Mouse (Mus musculus) right cerebral cortex, adult 18-20 months (tissue): ENCODE measurements around the gene Syne1.

Experiments used
- DNase-seq: peaks from one replicate; pipeline ENCODE4 v3.0.0; 2022; ENCODE audit warnings: mixed read lengths

Syne1 gene

GRCm38 (mm10) chr10:5130495-5130894 lies 420.8 kb downstream of the Syne1 start:
- no peak for DNase-seq

DNA sequence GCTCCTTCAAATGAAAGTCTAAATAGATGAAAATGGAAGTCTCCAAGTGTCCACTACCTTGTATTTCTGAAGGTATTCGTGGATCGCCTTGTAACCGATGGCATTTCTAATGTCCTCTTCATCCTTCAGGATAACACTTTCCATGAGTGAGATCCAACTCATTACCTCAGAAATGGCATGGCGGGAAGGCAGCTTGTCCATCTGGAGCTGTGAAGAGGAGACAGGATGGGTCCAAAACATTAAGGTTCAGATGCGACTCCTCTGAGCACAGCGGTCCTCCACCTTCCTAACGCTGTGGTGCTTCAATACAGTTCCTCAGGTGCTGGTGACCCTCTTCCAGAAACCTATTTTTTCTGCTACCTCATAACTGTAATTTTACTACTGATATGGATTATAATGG lies 426.5 kb downstream of the Syne1 start:
- DNase-seq: no peak

- DNase-seq: no peak
Observed at GRCm38 (mm10) chr10:5116720-5117119, 434.6 kb downstream of the Syne1 start.

GRCm38 (mm10) chr10:5116155-5116554 lies 435.1 kb downstream of the Syne1 start:
- no peak for DNase-seq

DNA sequence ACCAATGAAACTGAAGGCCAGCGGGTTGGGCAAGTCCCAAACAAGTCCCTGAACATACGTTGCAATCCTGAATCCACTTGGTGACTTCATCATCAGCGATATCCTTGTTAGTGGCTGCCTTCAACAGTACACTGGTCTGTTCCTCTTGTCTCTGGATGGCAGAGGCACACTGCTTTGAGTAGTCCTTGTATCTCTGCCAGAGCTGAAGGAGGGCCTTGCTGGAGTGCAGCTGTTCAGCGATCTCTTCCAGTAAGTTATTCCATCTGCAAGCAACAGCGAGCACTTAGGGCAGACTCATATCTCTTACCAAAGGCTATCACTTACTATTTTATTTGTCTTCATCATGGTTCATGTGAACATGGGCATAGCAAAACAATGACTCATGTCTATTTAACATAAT lies 440.5 kb downstream of the Syne1 start:
- DNase-seq: no peak

- DNase-seq: no peak
Observed at GRCm38 (mm10) chr10:5097754-5098137, 453.5 kb downstream of the Syne1 start.

GRCm38 (mm10) chr10:5096996-5097753 lies 454.1 kb downstream of the Syne1 start:
- peak; percentile 62 for DNase-seq

GRCm38 (mm10) chr10:5089133-5089532 lies 462.1 kb downstream of the Syne1 start:
- no peak for DNase-seq

DNA sequence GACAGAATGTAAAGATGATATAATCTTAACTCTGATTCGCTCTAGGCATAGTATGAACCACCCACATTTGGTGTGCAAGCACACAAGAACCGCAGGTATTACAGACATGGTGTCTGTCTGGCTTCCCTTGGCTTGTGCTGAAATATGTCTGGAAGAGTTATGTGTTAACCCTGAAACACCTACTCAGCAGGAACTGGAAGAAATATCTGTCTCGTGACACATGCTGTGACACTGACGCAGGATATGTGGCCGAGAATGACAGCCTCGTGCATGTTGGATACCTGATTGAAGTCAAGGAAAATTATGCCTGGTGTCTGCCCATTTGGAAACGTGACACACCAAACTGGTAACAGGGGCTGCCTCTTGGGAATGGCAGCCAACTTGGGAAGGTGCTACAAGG lies 463.9 kb downstream of the Syne1 start:
- DNase-seq: no peak

DNA sequence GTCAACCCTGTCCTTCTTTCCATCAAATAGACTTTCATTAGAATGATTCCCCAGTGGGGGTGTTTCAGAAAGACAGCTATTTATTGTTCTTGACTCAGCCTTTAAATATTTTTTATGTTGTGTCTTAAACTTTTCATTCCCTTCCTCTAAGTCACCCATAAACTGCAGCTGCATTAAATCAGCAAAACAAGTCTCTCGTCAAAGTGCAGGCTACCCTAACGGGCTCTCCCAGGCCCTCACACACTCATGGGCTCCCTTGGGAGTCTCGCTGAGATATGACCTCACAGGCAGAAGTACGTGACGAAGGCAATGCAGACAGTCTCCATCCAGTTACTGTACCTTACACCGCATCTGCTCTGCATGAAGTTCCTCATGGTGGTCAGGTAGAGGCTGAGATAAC lies 465.0 kb downstream of the Syne1 start:
- no peak for DNase-seq

- DNase-seq: no peak
Observed at GRCm38 (mm10) chr10:5085792-5086191, 465.5 kb downstream of the Syne1 start.

- DNase-seq: no peak
Observed at GRCm38 (mm10) chr10:5083716-5084115, 467.6 kb downstream of the Syne1 start.

- peak; percentile 43 for DNase-seq
Observed at GRCm38 (mm10) chr10:5079945-5080468, 471.3 kb downstream of the Syne1 start.

DNA sequence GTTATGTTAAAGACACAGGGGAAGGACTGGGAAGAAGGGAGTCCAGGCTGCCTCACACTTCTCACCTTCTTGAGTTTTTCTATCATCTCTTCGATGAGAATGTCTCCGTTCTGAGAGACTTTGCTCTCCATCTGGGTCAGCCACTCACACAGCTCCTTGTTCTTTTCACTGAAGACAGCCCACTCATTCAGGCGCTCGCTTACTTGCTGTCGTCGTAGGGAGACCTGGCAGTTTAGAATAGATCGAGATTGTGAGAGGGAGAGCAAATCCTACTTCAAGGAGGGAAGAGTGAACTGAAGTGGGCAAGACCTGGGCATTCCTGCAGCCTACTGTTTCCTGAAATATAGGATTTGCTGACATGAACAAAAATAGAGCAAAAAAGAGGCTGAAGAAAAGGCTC lies 475.6 kb downstream of the Syne1 start:
- DNase-seq: no peak

DNA sequence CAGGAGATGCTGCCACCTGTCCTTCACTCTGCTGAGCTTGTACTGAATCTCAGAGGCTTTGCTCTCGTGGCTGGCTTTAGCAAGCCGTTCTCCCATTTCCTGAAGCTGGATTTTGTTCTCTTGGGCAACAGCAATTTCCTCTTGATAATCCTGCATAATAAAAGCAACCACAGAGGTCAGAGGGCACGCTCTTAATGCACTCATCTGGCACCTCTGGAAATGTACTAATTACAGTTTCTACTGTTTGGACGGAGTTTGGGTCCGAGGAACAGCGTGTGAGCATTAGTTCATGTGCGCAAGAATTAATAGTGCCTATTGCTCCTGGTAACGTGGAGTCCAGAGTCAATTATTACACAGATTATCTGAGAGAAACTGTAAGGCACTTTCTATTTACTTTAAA lies 479.2 kb downstream of the Syne1 start:
- DNase-seq: no peak

GRCm38 (mm10) chr10:5070941-5071231 lies 480.4 kb downstream of the Syne1 start:
- DNase-seq: no peak

DNA sequence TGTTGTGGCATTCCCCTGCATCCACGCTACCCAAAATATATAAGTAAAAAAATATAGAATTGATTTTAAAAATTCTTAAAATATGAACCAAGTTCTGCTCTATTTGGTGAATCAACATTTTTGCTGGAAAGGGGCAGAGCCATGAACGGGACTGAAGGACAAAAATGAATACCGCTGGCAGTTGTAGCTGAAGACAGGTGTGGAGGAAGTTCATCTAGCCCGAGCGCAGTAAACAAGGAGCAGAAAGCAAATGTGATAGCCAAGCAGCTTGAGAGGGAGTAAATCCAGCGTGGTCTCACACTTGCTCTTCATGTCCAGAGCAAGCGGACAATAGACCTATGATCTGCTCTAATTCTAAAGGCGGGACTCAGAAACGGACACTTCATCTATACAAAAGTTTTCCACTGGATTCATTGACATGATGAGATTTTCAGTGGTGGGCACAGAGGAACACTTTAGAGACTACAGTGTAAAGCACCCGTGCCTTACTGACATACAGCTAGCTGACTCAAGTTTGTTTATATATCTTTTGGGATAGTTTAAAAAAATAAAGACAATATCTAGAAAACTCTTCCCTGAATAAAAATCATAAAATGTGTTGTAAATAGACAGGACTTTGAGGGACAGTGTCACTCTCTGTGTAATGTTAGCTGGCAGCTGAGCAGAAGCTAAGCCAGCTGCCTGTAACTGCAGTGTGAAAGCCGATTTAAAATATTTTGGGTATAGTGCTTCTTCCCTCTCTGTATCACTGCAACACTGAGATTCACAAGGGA lies 480.9 kb downstream of the Syne1 start:
- no peak for DNase-seq

DNA sequence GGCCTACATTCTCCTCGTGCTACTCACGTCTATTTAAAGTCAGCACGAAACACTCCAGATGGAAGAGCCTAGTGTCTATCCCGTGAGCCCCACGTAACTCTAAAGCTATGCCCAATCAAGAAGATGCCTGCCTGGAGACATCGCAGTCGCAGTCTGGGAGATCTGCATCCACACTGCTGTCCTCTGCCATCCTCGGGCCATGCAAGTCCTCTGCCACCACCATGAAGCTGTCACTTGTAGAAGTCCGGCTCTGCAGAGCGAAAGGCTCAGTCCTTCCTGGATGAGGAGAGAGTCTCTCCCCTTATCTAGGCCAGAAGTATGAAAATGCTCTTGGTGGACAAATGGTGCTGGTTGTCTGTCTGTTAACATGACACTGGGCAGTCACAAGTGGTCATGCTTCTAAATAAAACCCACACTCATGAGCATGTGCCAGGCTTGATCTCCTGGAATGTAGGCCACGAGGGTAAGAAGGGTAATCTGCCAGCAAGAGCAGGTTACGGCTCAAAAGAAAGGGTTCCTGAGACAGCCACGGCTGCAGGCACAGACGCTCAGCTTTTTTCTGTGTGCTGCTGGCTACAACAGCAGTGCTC lies 482.5 kb downstream of the Syne1 start, which contains the start of gene Gm10097:
Gm10097 (plus strand) TSS at position 517 of the 590 bp plus-strand sequence.
- DNase-seq: no peak

DNA sequence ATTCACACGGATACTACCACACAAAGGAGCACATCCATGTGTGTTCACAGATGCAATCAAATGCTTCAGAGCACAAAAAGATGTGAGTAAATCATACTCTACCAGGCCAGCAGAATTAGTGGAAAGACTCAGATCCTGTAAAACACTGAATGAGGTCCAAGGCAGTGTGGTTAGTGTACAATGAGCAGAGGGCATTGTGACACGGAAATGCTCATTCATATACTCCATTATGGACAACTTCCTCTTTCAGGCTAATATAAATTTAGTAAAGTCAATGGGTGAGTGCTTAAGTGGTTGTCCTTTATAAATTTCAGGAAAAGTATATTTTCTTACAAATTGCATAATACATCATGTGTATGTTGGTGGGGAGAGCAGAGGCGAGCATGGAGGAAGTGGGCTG lies 484.2 kb downstream of the Syne1 start:
- DNase-seq: no peak

DNA sequence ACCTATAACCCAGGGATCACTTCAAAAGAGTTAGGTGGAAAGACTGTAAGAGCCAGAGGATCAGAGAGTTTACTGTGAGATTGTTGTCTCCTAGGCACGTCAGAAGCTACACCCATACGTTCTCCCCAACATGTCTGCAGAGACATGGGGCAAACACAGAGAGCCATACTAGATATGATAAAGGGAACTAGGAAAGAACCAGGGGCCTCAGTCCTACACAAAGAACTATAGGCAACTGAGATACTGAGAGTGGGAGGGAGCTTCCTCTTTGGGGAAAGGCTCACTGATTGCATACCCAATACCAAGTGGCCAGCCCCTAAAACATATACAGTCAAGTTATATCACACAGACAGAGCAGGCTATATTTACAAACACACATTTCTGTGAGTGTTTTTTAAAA lies 491.3 kb downstream of the Syne1 start:
- no peak for DNase-seq

DNA sequence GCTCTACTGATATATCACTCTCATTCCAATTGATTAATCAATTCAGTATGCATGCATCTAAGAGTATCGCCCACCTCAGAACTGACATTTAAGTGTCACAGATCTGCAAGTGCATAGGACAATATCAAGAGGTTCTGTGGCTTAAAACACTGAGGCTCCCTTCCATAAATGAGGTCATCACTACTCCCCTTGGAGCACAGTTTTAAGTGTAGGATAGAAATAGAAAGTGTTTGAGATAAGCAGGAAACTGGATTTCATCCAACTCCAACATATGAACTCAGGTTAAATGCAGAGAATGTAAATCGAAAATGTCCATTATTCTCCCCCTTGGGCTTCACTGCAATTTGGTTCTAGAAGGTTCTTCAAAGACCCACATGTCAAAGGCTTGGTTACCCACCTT lies 492.4 kb downstream of the Syne1 start:
- DNase-seq: no peak

- no peak for DNase-seq
Observed at GRCm38 (mm10) chr10:5057661-5058060, 493.6 kb downstream of the Syne1 start.

DNA sequence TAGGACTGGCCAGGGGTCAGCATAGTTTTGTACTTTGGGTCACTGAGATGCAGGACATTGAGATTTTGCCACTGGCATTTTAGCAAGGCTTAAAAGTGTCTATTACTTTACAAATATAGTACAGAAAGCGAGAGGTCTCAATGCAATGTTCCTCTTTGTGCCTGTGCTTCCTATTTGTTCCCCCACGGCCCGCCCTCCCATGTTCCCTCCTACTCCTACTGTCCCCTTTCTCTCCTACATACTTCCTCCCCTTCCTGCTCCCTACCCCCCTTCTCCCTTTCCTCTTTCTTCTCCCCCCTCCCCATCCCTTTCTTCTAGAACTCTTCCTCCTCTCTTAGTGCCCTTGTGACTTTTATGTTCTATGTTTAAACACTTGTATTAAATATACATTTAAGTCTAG lies 494.3 kb downstream of the Syne1 start:
- DNase-seq: no peak

DNA sequence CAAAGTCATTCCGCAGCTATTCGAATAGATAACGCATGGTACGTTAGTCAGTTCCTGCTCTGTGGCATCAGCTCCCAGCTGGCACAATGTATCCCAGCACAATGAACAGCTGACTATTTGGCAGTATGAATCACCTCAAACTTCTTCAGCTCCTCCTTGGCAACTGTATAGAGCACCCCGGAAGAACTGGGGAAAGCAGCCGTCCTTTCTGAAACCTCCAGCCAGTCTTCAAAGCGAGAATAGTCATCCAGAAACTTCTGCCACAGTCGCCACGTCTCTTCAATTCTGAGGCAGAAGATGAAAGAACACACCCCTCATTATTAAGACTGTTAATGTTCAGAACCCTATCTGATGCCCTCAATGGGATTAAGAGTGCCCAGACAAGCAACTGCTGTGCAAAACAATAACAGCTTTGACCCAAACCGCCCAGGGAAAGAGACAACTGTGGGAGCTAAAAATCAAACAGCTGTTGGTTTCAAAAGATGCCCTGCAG lies 495.0 kb downstream of the Syne1 start:
- no peak for DNase-seq
